Mouse (Mus musculus) CD8-positive naive resting alpha-beta T cell, adult 2 months (primary cell): ENCODE data around the gene Hsd11b2.
A peak's percentile ranks its signal among the peaks of the same experiment; 100 is the strongest.
"Not testable (repeated sequence)": the region's sequence is repeated elsewhere in the genome, so short reads cannot be mapped to it uniquely, and the experiment has no call there.

Source experiments
- DNase-seq, 2 experiments: peaks; one replicate each; pipeline ENCODE4 v3.0.0; 2022; ENCODE audit warnings: low read depth in 2 of 2, low spot score in 2 of 2

Hsd11b2 gene

GRCm38 (mm10) chr8:105554087-105554486 is 35.5 kb downstream of the Hsd11b2 start:
- peak; percentile 19 to 55 for DNase-seq

DNA sequence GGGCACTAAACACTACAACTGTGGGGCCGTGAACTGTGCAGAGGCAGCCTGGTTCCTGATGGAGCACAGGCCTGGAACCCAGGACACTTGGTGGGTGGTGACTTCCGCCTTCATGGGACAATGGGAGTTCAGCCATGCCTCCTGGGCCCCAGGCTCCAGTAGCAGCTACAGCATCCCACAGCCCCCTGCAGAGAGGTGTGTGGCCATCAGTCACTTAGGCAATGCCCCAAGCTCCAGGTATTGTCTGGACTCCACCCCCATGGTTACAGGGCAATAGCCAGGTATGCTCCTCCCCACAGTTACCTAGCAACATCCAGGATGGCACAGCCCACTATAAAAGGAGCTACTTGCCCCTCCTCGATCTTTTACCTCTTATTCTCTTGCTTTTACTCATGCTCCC is 36.7 kb downstream of the Hsd11b2 start:
- DNase-seq = no peak

DNA sequence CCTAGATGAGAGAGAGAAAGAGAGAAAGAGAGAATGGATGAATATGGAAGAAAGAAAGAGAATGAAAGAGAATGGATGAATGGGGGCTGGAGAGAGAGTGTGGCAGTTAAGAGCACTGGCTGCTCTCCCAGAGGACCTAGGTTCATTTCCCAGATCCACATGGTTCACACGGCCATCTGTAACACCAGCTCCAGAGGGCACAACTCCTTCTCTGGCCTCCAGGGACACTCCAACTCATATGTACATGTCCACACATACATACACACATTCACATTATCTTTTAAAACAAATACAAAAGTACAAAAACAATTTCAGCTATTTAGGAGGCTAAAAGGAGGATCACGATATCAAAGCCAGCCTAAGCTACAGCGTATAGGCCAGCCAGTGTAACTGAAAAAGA is 44.3 kb downstream of the Hsd11b2 start:
- DNase-seq = no peak

DNA sequence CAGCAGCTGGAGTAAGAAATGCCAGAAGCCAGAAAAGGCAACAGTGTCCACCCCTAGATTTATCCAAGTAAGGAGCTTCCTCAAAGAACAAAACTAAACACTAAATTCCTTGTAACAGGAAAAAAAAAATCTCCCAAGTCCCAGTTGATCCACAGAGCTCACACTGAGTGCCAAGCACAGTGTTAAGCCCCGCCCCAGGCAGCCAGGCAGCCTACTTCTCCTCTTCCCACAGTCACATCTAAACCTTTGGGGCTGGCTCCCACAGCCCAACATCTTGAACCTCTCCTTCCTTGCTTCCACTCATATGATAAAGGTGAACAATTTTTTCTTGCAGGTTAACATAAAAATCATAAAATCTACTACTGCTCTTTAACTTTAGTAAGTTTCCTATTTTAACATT is 45.3 kb downstream of the Hsd11b2 start:
- DNase-seq = no peak

- not testable (repeated sequence) for DNase-seq
Observed at GRCm38 (mm10) chr8:105564573-105565229, 46.1 kb downstream of the Hsd11b2 start.

DNA sequence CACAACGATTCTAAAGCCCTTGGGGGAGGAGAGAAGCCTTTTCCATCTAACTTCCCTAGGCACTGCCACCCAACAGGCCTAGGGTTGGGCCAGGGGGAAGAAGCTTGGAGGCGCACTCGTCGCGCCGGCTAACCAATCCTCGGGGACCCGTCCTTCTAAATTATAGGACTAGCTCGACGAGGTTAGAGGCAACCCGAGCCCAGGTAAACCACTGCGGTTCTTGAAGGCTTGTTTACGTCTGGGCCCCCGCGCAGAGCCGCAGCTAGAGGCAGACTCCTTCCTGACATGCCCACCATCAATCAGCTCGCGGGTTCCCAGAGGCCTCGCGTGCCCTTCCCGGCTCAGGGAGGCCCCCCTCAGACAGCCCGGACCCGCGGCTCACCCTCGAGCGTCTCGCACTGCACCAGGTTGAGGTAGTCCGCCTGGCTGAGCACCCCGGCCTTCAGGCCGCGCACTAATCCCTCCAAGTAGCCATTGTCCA is 46.9 kb downstream of the Hsd11b2 start:
- DNase-seq = peak; percentile 64 to 66

GRCm38 (mm10) chr8:105565952-105566702 is 47.6 kb downstream of the Hsd11b2 start, which contains the start of gene Atp6v0d1:
Gene Atp6v0d1, minus strand, starts transcription at chr8:105566047.
- DNase-seq = peak; percentile 98 to 99

DNA sequence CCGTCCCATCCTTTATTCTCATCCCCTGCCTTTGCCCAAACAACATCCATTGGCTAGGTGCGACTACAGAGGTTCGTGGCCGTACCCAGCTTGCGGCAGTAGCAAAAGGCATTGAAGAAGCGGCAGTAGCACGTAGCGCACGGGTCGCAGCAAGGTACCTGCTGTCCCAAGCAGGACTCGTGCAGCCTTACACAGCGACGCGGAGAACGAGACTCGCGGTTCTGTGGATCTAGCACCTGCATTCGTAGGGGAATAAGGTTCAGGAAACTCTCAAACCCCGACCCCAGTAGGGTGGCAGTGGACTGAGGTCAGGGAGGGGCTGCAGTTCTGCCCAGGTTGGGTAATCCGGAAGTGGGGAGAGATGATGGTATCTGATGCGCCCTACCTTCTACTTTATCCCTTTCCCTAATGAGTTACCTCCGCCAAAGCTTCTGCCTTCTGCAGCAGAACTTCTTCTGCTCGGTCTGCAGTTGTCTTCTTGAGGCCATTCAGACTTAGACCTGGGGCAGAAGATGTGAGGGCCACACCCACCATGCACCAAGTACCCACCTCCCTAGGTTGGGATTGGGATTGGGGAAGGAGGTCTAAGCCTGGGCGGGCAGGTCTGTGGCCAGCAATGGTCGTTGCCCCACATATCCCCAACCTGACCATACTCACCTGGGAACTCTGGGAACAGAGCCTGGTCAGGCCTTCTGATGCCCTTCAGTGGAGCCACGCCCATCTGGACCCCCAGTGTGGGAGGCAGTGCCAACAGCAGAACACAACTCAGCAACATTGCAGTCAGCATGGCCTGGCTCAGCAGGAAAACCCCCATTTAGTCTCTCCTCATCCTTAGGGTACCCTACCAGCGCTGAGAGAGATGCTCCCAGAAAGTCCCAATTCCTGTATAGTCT is 48.4 kb downstream of the Hsd11b2 start:
- peak in 1 of 2 experiments; percentile 38 for DNase-seq

DNA sequence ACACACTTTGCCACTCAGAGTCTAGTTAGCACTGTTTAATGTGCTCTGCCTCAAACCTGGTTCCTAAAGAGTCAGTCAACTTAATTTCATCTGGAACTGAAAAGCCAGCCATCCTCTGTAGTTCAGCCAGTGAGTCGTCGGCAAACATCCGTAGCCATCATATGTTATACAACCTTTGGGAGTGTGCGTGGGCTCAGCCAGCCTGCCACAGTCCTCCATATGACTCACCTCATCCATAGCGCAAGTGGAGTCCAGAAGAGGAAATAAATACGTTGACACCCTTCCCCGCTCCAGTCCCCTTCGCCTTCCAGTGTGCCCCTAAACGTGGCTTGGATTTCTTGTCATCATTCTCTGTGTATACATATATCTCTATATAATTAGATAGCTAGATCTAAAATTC is 53.3 kb downstream of the Hsd11b2 start:
- DNase-seq = no peak

DNA sequence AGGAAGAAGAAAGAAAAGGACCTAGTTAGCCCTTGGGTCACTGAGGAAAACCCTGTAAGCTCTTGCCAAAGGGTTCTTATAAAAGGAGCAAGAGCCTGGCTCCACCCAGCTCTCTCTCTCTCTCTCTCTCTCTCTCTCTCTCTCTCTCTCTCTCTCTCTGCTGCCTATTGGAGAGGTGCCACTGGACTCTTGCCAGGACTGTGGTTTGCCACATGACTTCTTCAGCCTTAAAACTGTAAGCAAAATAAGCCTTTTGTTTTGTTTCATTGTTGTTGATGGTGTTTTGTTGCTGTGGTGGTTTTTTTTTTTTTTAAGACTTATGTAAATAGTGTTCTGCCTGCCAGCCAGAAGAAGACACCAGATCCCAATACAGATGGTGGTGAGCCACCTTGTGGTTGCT is 54.9 kb downstream of the Hsd11b2 start:
- DNase-seq = no peak
